Mouse (Mus musculus): ENCODE measurements around the gene Fzr1. TPM values are rescaled to one million over a fixed set of nuclear protein-coding genes. Genes with fewer than 3 reads are reported as not detected.
A peak's percentile ranks its signal among the peaks of the same experiment; 100 is the strongest.

Fzr1 gene
- total and polyA plus RNA-seq, 3 experiments: 20.7 to 115 TPM; not detected in 1

- peaks cover 3 to 29% of the 10 kb centered on the region in 2 experiments; a peak in 3 of 4 replicates for H3K4me1 ChIP-seq (ENCODE audit: control insufficient read depth in 1 of 2, insufficient read depth in 2 of 2, low read length in 2 of 2)
- no peaks in the 10 kb centered on the region for H3K79me2 ChIP-seq (ENCODE audit: control insufficient read depth, insufficient read depth, low read length, poor library complexity)
These were observed 27.4 kb upstream of the Fzr1 start for GRCm38 (mm10) chr10:81405588-81406201.

GRCm38 (mm10) chr10:81404720-81405119 is 26.4 kb upstream of the Fzr1 start:
- Histone ChIP-seq H3K27ac (ENCODE audit: control insufficient read depth, low read depth, low read length) (no peak overlapping the region), H3K27me3 (ENCODE audit: control insufficient read depth in 1 of 2, insufficient read depth in 2 of 2, low read length in 2 of 2) (no peaks in the 10 kb centered on the region), H3K4me3 (ENCODE audit: control insufficient read depth in 1 of 2, insufficient read depth in 1 of 2, low read depth in 2 of 2, low read length in 2 of 2) (no peak overlapping the region), H3K36me3 (ENCODE audit: control insufficient read depth in 1 of 2, insufficient read depth in 2 of 2, low read length in 2 of 2) (peaks cover 0 to 16% of the 10 kb centered on the region in 2 experiments; a peak in 2 of 4 replicates), H3K79me2 (ENCODE audit: control insufficient read depth, insufficient read depth, low read length, poor library complexity) (no peaks in the 10 kb centered on the region), H3K4me1 (ENCODE audit: control insufficient read depth in 1 of 2, insufficient read depth in 2 of 2, low read length in 2 of 2) (peaks cover 3 to 29% of the 10 kb centered on the region in 2 experiments; a peak in 3 of 4 replicates), H3K9ac (ENCODE audit: control insufficient read depth, low read depth, low read length, poor library complexity, severe bottlenecking) (no peak overlapping the region), H3K9me3 (replicated peaks; ENCODE audit: insufficient read depth, low read length) (no peaks in the 10 kb centered on the region)
- DNase-seq (ENCODE audit: low read depth, low spot score): no peak
- TF ChIP-seq ZC3H11A (IDR thresholded peaks at IDR 0.05; ENCODE audit: low read depth, low read length): no peak
- no peak for TF ChIP-seq GATA1 (IDR thresholded peaks at IDR 0.05; ENCODE audit: low read depth, low read length)
- TF ChIP-seq BHLHE40 (IDR thresholded peaks at IDR 0.05; ENCODE audit: borderline replicate concordance, low read depth, low read length): no peak
- no peak for TF ChIP-seq RAD21 (IDR thresholded peaks at IDR 0.05; ENCODE audit: low read depth, low read length)
- no peak for TF ChIP-seq JUND (IDR thresholded peaks at IDR 0.05; ENCODE audit: low read depth, low read length)
- TF ChIP-seq ETS1 (IDR thresholded peaks at IDR 0.05; ENCODE audit: low read depth, low read length): no peak
- TF ChIP-seq HCFC1 (IDR thresholded peaks at IDR 0.05; ENCODE audit: low read depth, low read length): no peak
- no peak for TF ChIP-seq TBP (IDR thresholded peaks at IDR 0.05; ENCODE audit: low read depth, low read length)
- TF ChIP-seq CHD1 (IDR thresholded peaks at IDR 0.05; ENCODE audit: low read depth, low read length): no peak
- TF ChIP-seq MAFK (IDR thresholded peaks at IDR 0.05; ENCODE audit: borderline replicate concordance, low read depth, low read length): no peak
- TF ChIP-seq CHD2 (IDR thresholded peaks at IDR 0.05; ENCODE audit: low read length): no peak
- TF ChIP-seq TAL1 (IDR thresholded peaks at IDR 0.05; ENCODE audit: low read length): no peak
- TF ChIP-seq SMC3 (IDR thresholded peaks at IDR 0.05; ENCODE audit: low read depth, low read length): no peak
- no peak for TF ChIP-seq USF2 (IDR thresholded peaks at IDR 0.05; ENCODE audit: borderline replicate concordance in 1 of 2, insufficient read depth in 1 of 2, low read depth in 1 of 2, low read length in 2 of 2)

More at GRCm38 (mm10) chr10:81405588-81406201, 27.4 kb upstream of the Fzr1 start:
- DNase-seq (ENCODE audit: low read depth, low spot score): peak; percentile 68
- TF ChIP-seq MAX (IDR thresholded peaks at IDR 0.05; ENCODE audit: low read length): no peak
- TF ChIP-seq BHLHE40 (IDR thresholded peaks at IDR 0.05; ENCODE audit: borderline replicate concordance, low read depth, low read length): no peak
- TF ChIP-seq RCOR1 (IDR thresholded peaks at IDR 0.05; ENCODE audit: low read depth, low read length): no peak
- no peak for TF ChIP-seq ETS1 (IDR thresholded peaks at IDR 0.05; ENCODE audit: low read depth, low read length)
- no peak for TF ChIP-seq HCFC1 (IDR thresholded peaks at IDR 0.05; ENCODE audit: low read depth, low read length)
- no peak for TF ChIP-seq GABPA (IDR thresholded peaks at IDR 0.05; ENCODE audit: low read depth, low read length)
- no peak for TF ChIP-seq ZC3H11A (IDR thresholded peaks at IDR 0.05; ENCODE audit: low read depth, low read length)
- TF ChIP-seq NRF1 (IDR thresholded peaks at IDR 0.05; ENCODE audit: insufficient read depth, low read depth, low read length, poor library complexity, severe bottlenecking): no peak
- no peak for TF ChIP-seq TCF12 (IDR thresholded peaks at IDR 0.05; ENCODE audit: low read depth, low read length)
- peak; percentile 37 for TF ChIP-seq SMC3 (IDR thresholded peaks at IDR 0.05; ENCODE audit: low read depth, low read length)
- TF ChIP-seq POLR2AphosphoS5 (IDR thresholded peaks at IDR 0.05; ENCODE audit: borderline replicate concordance, low read depth, low read length): no peak
- 0 out of 2 replicates have a peak, but pooled peaks have one; percentile 10 for TF ChIP-seq USF1 (IDR thresholded peaks at IDR 0.05; ENCODE audit: low read depth, low read length)
- TF ChIP-seq EP300 (IDR thresholded peaks at IDR 0.05; ENCODE audit: low read depth in 1 of 2, low read length in 2 of 2): no peak
- TF ChIP-seq SIN3A (IDR thresholded peaks at IDR 0.05; ENCODE audit: low read length): no peak
- no peak for TF ChIP-seq MAZ (IDR thresholded peaks at IDR 0.05; ENCODE audit: low read depth, low read length)
- no peak for TF ChIP-seq KAT2A (conservative IDR thresholded peaks at IDR 0.05; ENCODE audit: low read depth, low read length)
- TF ChIP-seq CTCF (IDR thresholded peaks at IDR 0.05 in 2 of 3, conservative IDR thresholded peaks at IDR 0.05 in 1 of 3; ENCODE audit: control insufficient read depth in 1 of 3, insufficient read depth in 1 of 3, low read depth in 2 of 3, low read length in 3 of 3, poor library complexity in 1 of 3, severe bottlenecking in 1 of 3): peak; percentile 81 to 87 (median 85)
- TF ChIP-seq JUND (IDR thresholded peaks at IDR 0.05; ENCODE audit: low read depth, low read length): no peak
- TF ChIP-seq TBP (IDR thresholded peaks at IDR 0.05; ENCODE audit: low read depth, low read length): no peak
- no peak for TF ChIP-seq ELF1 (IDR thresholded peaks at IDR 0.05; ENCODE audit: low read depth, low read length)
- peak; percentile 16 for TF ChIP-seq RAD21 (IDR thresholded peaks at IDR 0.05; ENCODE audit: low read depth, low read length)
- TF ChIP-seq MXI1 (IDR thresholded peaks at IDR 0.05; ENCODE audit: low read depth, low read length): no peak
- Histone ChIP-seq H3K27me3 (ENCODE audit: control insufficient read depth in 1 of 2, insufficient read depth in 2 of 2, low read length in 2 of 2) (no peaks in the 10 kb centered on the region), H3K4me3 (ENCODE audit: control insufficient read depth in 1 of 2, insufficient read depth in 1 of 2, low read depth in 2 of 2, low read length in 2 of 2) (no peak overlapping the region), H3K27ac (ENCODE audit: control insufficient read depth, low read depth, low read length) (no peak overlapping the region), H3K9me3 (replicated peaks; ENCODE audit: insufficient read depth, low read length) (no peaks in the 10 kb centered on the region), H3K9ac (ENCODE audit: control insufficient read depth, low read depth, low read length, poor library complexity, severe bottlenecking) (no peak overlapping the region), H3K36me3 (ENCODE audit: control insufficient read depth in 1 of 2, insufficient read depth in 2 of 2, low read length in 2 of 2) (peaks cover 0 to 16% of the 10 kb centered on the region in 2 experiments; a peak in 2 of 4 replicates)

Data from MEL (cell line).